16 mouse cellular contexts compared by ENCODE assay signal in the genomic region with DNA sequence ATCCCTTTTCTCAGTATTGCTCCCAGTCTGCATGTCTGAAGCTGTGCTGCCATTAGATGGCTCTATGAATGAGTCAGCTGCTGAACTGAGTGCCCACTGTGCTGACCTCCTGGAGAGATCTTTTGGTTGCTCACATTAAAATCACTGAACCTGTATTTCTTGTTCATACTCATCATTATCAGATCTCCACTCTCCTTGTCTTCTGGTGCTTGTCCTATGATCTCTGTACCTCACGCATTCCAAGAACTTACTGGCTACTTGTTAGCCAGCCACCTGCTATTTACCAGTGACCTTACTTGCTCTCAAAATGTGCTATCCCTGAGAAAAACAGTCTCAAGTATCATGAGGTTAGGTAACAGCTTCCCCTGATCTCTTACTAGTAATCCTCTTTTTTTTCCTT.
"Had no signal": no experiment of that assay in that cellular context is flagged by ENCODE, and none has a peak within 500 bp of the region (broad histone marks: within the 10 kb centered on the region; RNA-seq: fewer than 3 reads in every experiment).

No protein-coding gene starts in this region.

- H3K4me2 ChIP-seq: intestine, embryonic 15.5 days; limb, embryonic 13.5 days; liver, embryonic 12.5 days; liver, embryonic 15.5 days; lung, embryonic 15.5 days; midbrain, embryonic 11.5 days had no signal

- H3K9me3 ChIP-seq: intestine, embryonic 15.5 days; limb, embryonic 10.5 days; limb, embryonic 13.5 days; liver, embryonic 12.5 days; liver, embryonic 15.5 days; lung, embryonic 15.5 days had no signal

- H3K36me3 ChIP-seq: intestine, embryonic 15.5 days; limb, embryonic 10.5 days; limb, embryonic 13.5 days; liver, embryonic 12.5 days; liver, embryonic 15.5 days; lung, embryonic 15.5 days had no signal

- H3K4me1 ChIP-seq: intestine, embryonic 15.5 days; limb, embryonic 10.5 days; limb, embryonic 13.5 days; liver, embryonic 12.5 days; liver, embryonic 15.5 days; lung, embryonic 15.5 days had no signal

- H3K9ac ChIP-seq: intestine, embryonic 15.5 days; limb, embryonic 13.5 days; liver, embryonic 12.5 days; liver, embryonic 15.5 days; lung, embryonic 15.5 days had no signal

- DNase-seq: layer of hippocampus, adult 9-11 months; liver; lung, adult 18-20 months; lung, postnatal 10 days; lung, postnatal 4 days; midbrain, embryonic 14.5 days; thymus, adult 18-20 months; thymus, postnatal 36 days had no signal

- H3K4me3 ChIP-seq: intestine, embryonic 15.5 days; layer of hippocampus, adult 2 months; limb, embryonic 10.5 days; limb, embryonic 13.5 days; liver, embryonic 12.5 days; liver, embryonic 15.5 days; lung, embryonic 15.5 days had no signal

- H3K27ac ChIP-seq: intestine, embryonic 15.5 days; layer of hippocampus, adult 2 months; limb, embryonic 10.5 days; limb, embryonic 13.5 days; liver, embryonic 12.5 days; liver, embryonic 15.5 days; lung, embryonic 15.5 days had no signal

- H3K27me3 ChIP-seq: intestine, embryonic 15.5 days; limb, embryonic 13.5 days; liver, embryonic 12.5 days; liver, embryonic 15.5 days; lung, embryonic 15.5 days had no signal

- ATAC-seq: intestine, embryonic 15.5 days; liver, embryonic 12.5 days had no signal
